Mouse (Mus musculus) T-helper 2 cell (primary cell): ENCODE data around the gene 2510009E07Rik.

Source experiments
- in situ Hi-C: fragments of 300-600 bp; cut with MboI, MseI; formaldehyde crosslinking; loops from one replicate; pipeline ENCODE4 v1.15.1; 2025; ENCODE audit warnings: high pct_unique_total_duplicates

2510009E07Rik gene

GRCm38 (mm10) chr16:21636156-21636853 lies 58.2 kb downstream of the 2510009E07Rik start:
- in situ Hi-C loops = no loop called here

GRCm38 (mm10) chr16:21634460-21634859 lies 60.0 kb downstream of the 2510009E07Rik start:
- in situ Hi-C loops = no loop called here

- in situ Hi-C loops = no loop called here
These were observed 62.6 kb downstream of the 2510009E07Rik start for GRCm38 (mm10) chr16:21631815-21632222.

- in situ Hi-C loops = no loop called here
These were observed 63.9 kb downstream of the 2510009E07Rik start for GRCm38 (mm10) chr16:21630614-21631013.

- in situ Hi-C loops = no loop called here
These were observed 66.3 kb downstream of the 2510009E07Rik start for GRCm38 (mm10) chr16:21628061-21628591.

GRCm38 (mm10) chr16:21627248-21627647 lies 67.2 kb downstream of the 2510009E07Rik start:
- in situ Hi-C loops = no loop called here

- in situ Hi-C loops = no loop called here
These were observed 68.5 kb downstream of the 2510009E07Rik start for GRCm38 (mm10) chr16:21625784-21626634.

GRCm38 (mm10) chr16:21620630-21621029 lies 73.8 kb downstream of the 2510009E07Rik start:
- in situ Hi-C loops = no loop called here

GRCm38 (mm10) chr16:21615802-21616201 lies 78.7 kb downstream of the 2510009E07Rik start:
- in situ Hi-C loops = loop anchor here (5.0 kb wide), 1 partner anchor 111 kb away; no protein-coding TSS in a partner anchor

GRCm38 (mm10) chr16:21610473-21610872 lies 84.0 kb downstream of the 2510009E07Rik start:
- in situ Hi-C loops = no loop called here

- in situ Hi-C loops = no loop called here
These were observed 86.1 kb downstream of the 2510009E07Rik start for GRCm38 (mm10) chr16:21608176-21608865.

- in situ Hi-C loops = no loop called here
These were observed 86.8 kb downstream of the 2510009E07Rik start for GRCm38 (mm10) chr16:21607651-21608040.

GRCm38 (mm10) chr16:21607021-21607650 lies 87.3 kb downstream of the 2510009E07Rik start:
- in situ Hi-C loops = no loop called here

- in situ Hi-C loops = no loop called here
These were observed 88.0 kb downstream of the 2510009E07Rik start for GRCm38 (mm10) chr16:21606249-21607020.

GRCm38 (mm10) chr16:21604354-21604753 lies 90.1 kb downstream of the 2510009E07Rik start:
- in situ Hi-C loops = no loop called here
